ENCODE assay signal across 8 mouse cellular contexts in genomic region chr17:29436484-29436870, GRCm38 (mm10). TPM values are rescaled to one million over a fixed set of nuclear protein-coding genes. Genes with fewer than 3 reads are reported as not detected.
DNase-seq lines count a peak whose midpoint lies in the region; ATAC-seq and TF ChIP-seq lines count a peak whose summit lies in the region.
"Not testable (repeated sequence)": the region's sequence is repeated elsewhere in the genome, so short reads cannot be mapped to it uniquely, and the experiment has no call there.

No protein-coding gene starts in this region.

- H3K79me2 ChIP-seq in CH12.LX (replicated peaks; ENCODE audit: control insufficient read depth, extremely low read depth, insufficient read depth, poor library complexity, severe bottlenecking), result peaks cover 16% of the 10 kb centered on the region

- not testable (repeated sequence) for H3K9me3 ChIP-seq in CH12.LX (replicated peaks; ENCODE audit: low read length); embryonic facial prominence, embryonic 12.5 days; hindbrain, embryonic 12.5 days (replicated peaks); kidney, embryonic 16.5 days (ENCODE audit: low read length); liver, embryonic 14.5 days (ENCODE audit: control insufficient read depth, low read length); midbrain, embryonic 13.5 days

- 65% methylated on average over 9 of the region's 9 CpGs for WGBS in embryonic facial prominence, embryonic 12.5 days
- WGBS in hindbrain, embryonic 12.5 days, result 66% methylated on average over 9 of the region's 9 CpGs
- 68% methylated on average over 8 of the region's 9 CpGs for WGBS in kidney, embryonic 16.5 days
- WGBS in liver, embryonic 14.5 days (ENCODE audit: insufficient replicate concordance), result 73% methylated on average over 9 of the region's 9 CpGs
- 58% methylated on average over 9 of the region's 9 CpGs for WGBS in midbrain, embryonic 13.5 days
- 75% methylated on average over 8 of the region's 9 CpGs for WGBS in spleen, adult 2 months

- H3K4me2 ChIP-seq in CH12.LX (ENCODE audit: insufficient read depth, low read depth, poor library complexity, severe bottlenecking), result peak overlapping the region; percentile 57
- peak overlapping the region; percentile 76 for H3K4me2 ChIP-seq in embryonic facial prominence, embryonic 12.5 days (replicated peaks)
- H3K4me2 ChIP-seq in hindbrain, embryonic 12.5 days (replicated peaks), result peak overlapping the region; percentile 62
- H3K4me2 ChIP-seq in kidney, embryonic 16.5 days (replicated peaks; ENCODE audit: low read depth, low read length), result peak overlapping the region; percentile 66
- H3K4me2 ChIP-seq in liver, embryonic 14.5 days (ENCODE audit: low read depth), result peak overlapping the region; percentile 89
- peak overlapping the region; percentile 59 for H3K4me2 ChIP-seq in midbrain, embryonic 13.5 days (replicated peaks)

- peaks cover 0 to 18% of the 10 kb centered on the region in 2 experiments for H3K36me3 ChIP-seq in CH12.LX (replicated peaks in 1 of 2; ENCODE audit: control insufficient read depth in 1 of 2, insufficient read depth in 1 of 2, low read length in 1 of 2)
- H3K36me3 ChIP-seq in embryonic facial prominence, embryonic 12.5 days; hindbrain, embryonic 12.5 days; kidney, embryonic 16.5 days (ENCODE audit: insufficient read depth, low read length); liver, embryonic 14.5 days (replicated peaks; ENCODE audit: control insufficient read depth, insufficient read depth, low read depth); midbrain, embryonic 13.5 days; spleen, adult 2 months (ENCODE audit: control insufficient read depth, insufficient read depth, low read length): not testable (repeated sequence)

- peak overlapping the region; percentile 91 for H3K27ac ChIP-seq in CH12.LX (ENCODE audit: insufficient read depth, low read depth)
- peak overlapping the region; percentile 85 for H3K27ac ChIP-seq in embryonic facial prominence, embryonic 12.5 days
- H3K27ac ChIP-seq in gastrocnemius, adult 2 months, result peak overlapping the region; percentile 87
- H3K27ac ChIP-seq in hindbrain, embryonic 12.5 days, result peak overlapping the region; percentile 89
- peak overlapping the region; percentile 85 for H3K27ac ChIP-seq in kidney, embryonic 16.5 days (ENCODE audit: low read length)
- H3K27ac ChIP-seq in liver, embryonic 14.5 days, result peak overlapping the region; percentile 100
- H3K27ac ChIP-seq in midbrain, embryonic 13.5 days, result peak overlapping the region; percentile 90
- peak overlapping the region; percentile 74 for H3K27ac ChIP-seq in spleen, adult 2 months (ENCODE audit: insufficient read depth, low read length)

- peak overlapping the region; percentile 73 for H3K9ac ChIP-seq in CH12.LX (ENCODE audit: insufficient read depth, low read depth)
- 0 out of 2 replicates have a peak overlapping the region, but pooled peaks have one; percentile 60 for H3K9ac ChIP-seq in embryonic facial prominence, embryonic 12.5 days
- not testable (repeated sequence) for H3K9ac ChIP-seq in hindbrain, embryonic 12.5 days
- peak overlapping the region; percentile 59; the same call in 1 of the 2 replicates for H3K9ac ChIP-seq in kidney, embryonic 16.5 days (replicated peaks; ENCODE audit: low read length)
- H3K9ac ChIP-seq in liver, embryonic 14.5 days (replicated peaks), result peak overlapping the region; percentile 95
- H3K9ac ChIP-seq in midbrain, embryonic 13.5 days (replicated peaks), result peak overlapping the region; percentile 52; the same call in 1 of the 2 replicates

- not testable (repeated sequence) for TF ChIP-seq EP300 in CH12.LX (IDR thresholded peaks at IDR 0.05; ENCODE audit: low read length); liver, embryonic 14.5 days (IDR thresholded peaks at IDR 0.05; ENCODE audit: low read depth)

- in situ Hi-C loops in CH12.LX (cut with MboI; ENCODE audit: low pct_ligation_motif_present, low pct_unique_long_range_greater_than_20kb, low sequenced_read_pairs), result loop anchor here (5.0 kb wide), 1 partner anchor 46 kb away; no protein-coding TSS in a partner anchor

- peaks cover 16 to 45% of the 10 kb centered on the region in 2 experiments for H3K4me1 ChIP-seq in CH12.LX (ENCODE audit: control insufficient read depth in 1 of 2, insufficient read depth in 2 of 2)
- peaks cover 26% of the 10 kb centered on the region for H3K4me1 ChIP-seq in embryonic facial prominence, embryonic 12.5 days
- peaks cover 38% of the 10 kb centered on the region for H3K4me1 ChIP-seq in hindbrain, embryonic 12.5 days
- H3K4me1 ChIP-seq in kidney, embryonic 16.5 days (ENCODE audit: insufficient read depth, low read length), result peaks cover 30% of the 10 kb centered on the region
- peaks cover 70 to 80% of the 10 kb centered on the region in 2 experiments for H3K4me1 ChIP-seq in liver, embryonic 14.5 days (replicated peaks; ENCODE audit: control insufficient read depth in 2 of 2, insufficient read depth in 2 of 2, low read length in 1 of 2)
- H3K4me1 ChIP-seq in midbrain, embryonic 13.5 days (replicated peaks), result peaks cover 36% of the 10 kb centered on the region
- peaks cover 20% of the 10 kb centered on the region for H3K4me1 ChIP-seq in spleen, adult 2 months (ENCODE audit: control insufficient read depth, insufficient read depth, insufficient read length)

- dilution Hi-C loops in CH12.LX (cut with MboI; ENCODE audit: extremely low pct_ligation_motif_present, extremely low pct_unique_long_range_greater_than_20kb, low sequenced_read_pairs), result not testable (repeated sequence)

- not testable (repeated sequence) for TF ChIP-seq CTCF in CH12.LX (conservative IDR thresholded peaks at IDR 0.05 in 1 of 2, IDR thresholded peaks at IDR 0.05 in 1 of 2; ENCODE audit: low read depth in 2 of 2, low read length in 2 of 2); gastrocnemius, adult 2 months (IDR thresholded peaks at IDR 0.05); liver, embryonic 14.5 days (IDR thresholded peaks at IDR 0.05; ENCODE audit: low read depth); spleen, adult 2 months (IDR thresholded peaks at IDR 0.05; ENCODE audit: extremely low read depth, insufficient read depth, insufficient read length, insufficient replicate concordance)

- not testable (repeated sequence) for ATAC-seq in embryonic facial prominence, embryonic 12.5 days (ENCODE audit: insufficient number of reproducible peaks, insufficient read depth, low FRiP score, low TSS enrichment); hindbrain, embryonic 12.5 days (ENCODE audit: low FRiP score); kidney, embryonic 16.5 days (ENCODE audit: low FRiP score, low TSS enrichment); liver, embryonic 14.5 days (ENCODE audit: insufficient read depth)
- ATAC-seq in midbrain, embryonic 13.5 days, result peak; percentile 10; the same call in 1 of the 2 replicates

- intact Hi-C loops in gastrocnemius, adult 2 months (cut with DNase I), result not testable (repeated sequence)

- TF ChIP-seq POLR2A in CH12.LX (IDR thresholded peaks at IDR 0.05; ENCODE audit: low read depth, low read length); spleen, adult 2 months (IDR thresholded peaks at IDR 0.05; ENCODE audit: low read depth, low read length): not testable (repeated sequence)

- TF ChIP-seq RAD21 in CH12.LX (IDR thresholded peaks at IDR 0.05; ENCODE audit: low read depth, low read length), result not testable (repeated sequence)

- H3K27me3 ChIP-seq in CH12.LX (replicated peaks); embryonic facial prominence, embryonic 12.5 days; hindbrain, embryonic 12.5 days; kidney, embryonic 16.5 days (ENCODE audit: insufficient read depth, low read length); liver, embryonic 14.5 days (ENCODE audit: control insufficient read depth, insufficient read depth, low read length); midbrain, embryonic 13.5 days; spleen, adult 2 months (ENCODE audit: control insufficient read depth, insufficient read depth, low read length): not testable (repeated sequence)

- not testable (repeated sequence) for DNase-seq in CH12.LX (ENCODE audit: extremely low read depth); gastrocnemius, adult 2 months; liver, embryonic 14.5 days (ENCODE audit: low read depth in 3 of 3, low spot score in 3 of 3); spleen, adult 2 months (ENCODE audit: low read depth in 1 of 2, low spot score in 2 of 2)

- H3K4me3 ChIP-seq in CH12.LX (replicated peaks in 1 of 3; ENCODE audit: low read depth in 2 of 3, low read length in 2 of 3, poor library complexity in 1 of 3), result peak overlapping the region; percentile 66 to 88 (median 83)
- H3K4me3 ChIP-seq in embryonic facial prominence, embryonic 12.5 days, result peak overlapping the region; percentile 39; the same call in 1 of the 2 replicates
- H3K4me3 ChIP-seq in gastrocnemius, adult 2 months, result peak overlapping the region; percentile 72
- peak overlapping the region; percentile 32 for H3K4me3 ChIP-seq in hindbrain, embryonic 12.5 days
- peak overlapping the region; percentile 45 for H3K4me3 ChIP-seq in kidney, embryonic 16.5 days (ENCODE audit: low read length)
- H3K4me3 ChIP-seq in liver, embryonic 14.5 days (ENCODE audit: insufficient read depth in 1 of 2, low read depth in 2 of 2, low read length in 2 of 2), result peak overlapping the region; percentile 66 to 72
- H3K4me3 ChIP-seq in midbrain, embryonic 13.5 days (replicated peaks), result peak overlapping the region; percentile 35; the same call in 1 of the 2 replicates
- H3K4me3 ChIP-seq in spleen, adult 2 months (ENCODE audit: extremely low read depth, insufficient read depth, insufficient read length), result peak overlapping the region; percentile 57; the same call in 1 of the 2 replicates

RNA-seq across cellular contexts. Expression of gene Pim1, which starts 54.1 kb away (rescaled TPM):
- total RNA-seq in CH12.LX (2012; rRNA removed) (141 and 178 TPM in 2 replicates), CH12.LX (2014; rRNA removed) (72.7 and 75.8 TPM in 2 replicates)
- polyA plus RNA-seq in CH12.LX (2012; ENCODE audit: insufficient read length, low read depth), result 121 and 133 TPM in 2 replicates
- polyA plus RNA-seq in embryonic facial prominence, embryonic 12.5 days (2016; fragmentation: Nextera tagmentation; extraction: Ambion mirVana), result 20.1 and 20.3 TPM in 2 replicates
- total RNA-seq in gastrocnemius, adult 2 months (2021), result 10 to 100 TPM; 13.8 to 35.2 TPM
- 17.8 and 19.2 TPM in 2 replicates for polyA plus RNA-seq in hindbrain, embryonic 12.5 days (2016; fragmentation: Nextera tagmentation; extraction: Ambion mirVana)
- 12.5 and 14.5 TPM in 2 replicates for polyA plus RNA-seq in kidney, embryonic 16.5 days (2015; fragmentation: Nextera tagmentation; extraction: Ambion mirVana)
- 61.4 and 64.5 TPM in 2 replicates for polyA plus RNA-seq in liver, embryonic 14.5 days (2012; rRNA removed)
- polyA plus RNA-seq in liver, embryonic 14.5 days (2014; fragmentation: Nextera tagmentation; extraction: Ambion mirVana), result 60.4 and 69.9 TPM in 2 replicates
- 13.4 and 15.4 TPM in 2 replicates for polyA plus RNA-seq in midbrain, embryonic 13.5 days (2015; fragmentation: Nextera tagmentation; extraction: Ambion mirVana)
- polyA plus RNA-seq in spleen, adult 2 months (2012; rRNA removed), result 56.6 and 90.2 TPM in 2 replicates

Comparison
In these comparisons a context has a peak if more than half of its experiments do, and no peak if none do; other contexts are left out.
1. H3K4me3 ChIP-seq: peak in every context shown above with its lines; median percentile 83 in CH12.LX; 72 in gastrocnemius, adult 2 months; 69 in liver, embryonic 14.5 days; 57 in spleen, adult 2 months; 45 in kidney, embryonic 16.5 days; 39 in embryonic facial prominence, embryonic 12.5 days; 35 in midbrain, embryonic 13.5 days; 32 in hindbrain, embryonic 12.5 days.